Mouse (Mus musculus) cortical plate, adult 2 months (tissue): Measurements from ENCODE around the gene Cep89. TPM values are rescaled to one million over a fixed set of nuclear protein-coding genes. Genes with fewer than 3 reads are reported as not detected.

ENCODE experiments used
- H3K27ac ChIP-seq: fragments of 200-500 bp; 2 replicates; pipeline ENCODE4 v1.5.1; 2012; ENCODE audit warnings: low read length, control low read depth, inconsistent platforms; ENCODE audit not compliant: insufficient read depth
- H3K4me1 ChIP-seq: fragments of 200-500 bp; 2 replicates; pipeline ENCODE4 v1.6.1; 2011; ENCODE audit warnings: low read length; ENCODE audit not compliant: control insufficient read depth, insufficient read depth
- H3K4me3 ChIP-seq: fragments of 200-500 bp; 2 replicates; pipeline ENCODE4 v1.5.1; 2011; ENCODE audit warnings: mild to moderate bottlenecking, low read length, control low read depth; ENCODE audit not compliant: insufficient read depth
- CTCF ChIP-seq: fragments of 200-500 bp; IDR thresholded peaks from 2 replicates; pipeline ENCODE4 v1.5.1; 2011; ENCODE audit warnings: mild to moderate bottlenecking, control low read depth, low read length; ENCODE audit not compliant: insufficient read depth; ENCODE audit errors: extremely low read depth
- POLR2A ChIP-seq: fragments of 200-500 bp; IDR thresholded peaks from 2 replicates; pipeline ENCODE4 v1.6.1; 2011; ENCODE audit warnings: mild to moderate bottlenecking, low read length, control low read depth; ENCODE audit not compliant: insufficient read depth; ENCODE audit errors: extremely low read depth
- polyA plus RNA-seq: library from polyadenylated mRNA; depleted of rRNA; stranded (reverse); fragments of >200 nt; gene quantifications from 2 replicates; pipeline ENCODE4 v1.2.3, GENCODE M21; 2012

Cep89 gene
- polyA plus RNA-seq, 1 experiment = 29.6 TPM

- TF ChIP-seq POLR2A = no peak
- TF ChIP-seq CTCF = no peak
- no peaks in the 10 kb centered on the region for H3K4me1 ChIP-seq
- H3K4me3 ChIP-seq = no peak overlapping the region
- no peak overlapping the region for H3K27ac ChIP-seq
Measured at GRCm38 (mm10) chr7:35382706-35383353, 14.0 kb upstream of the Cep89 start.

GRCm38 (mm10) chr7:35386525-35386952 is 10.3 kb upstream of the Cep89 start:
- H3K4me3 ChIP-seq = no peak overlapping the region
- TF ChIP-seq POLR2A (no peak), CTCF (peak; percentile 31)
- no peak overlapping the region for H3K27ac ChIP-seq
- H3K4me1 ChIP-seq = no peaks in the 10 kb centered on the region

GRCm38 (mm10) chr7:35388694-35389093 is 8.1 kb upstream of the Cep89 start:
- no peak for TF ChIP-seq POLR2A
- TF ChIP-seq CTCF = no peak
- Histone ChIP-seq H3K27ac (no peak overlapping the region), H3K4me3 (no peak overlapping the region), H3K4me1 (no peaks in the 10 kb centered on the region)

DNA sequence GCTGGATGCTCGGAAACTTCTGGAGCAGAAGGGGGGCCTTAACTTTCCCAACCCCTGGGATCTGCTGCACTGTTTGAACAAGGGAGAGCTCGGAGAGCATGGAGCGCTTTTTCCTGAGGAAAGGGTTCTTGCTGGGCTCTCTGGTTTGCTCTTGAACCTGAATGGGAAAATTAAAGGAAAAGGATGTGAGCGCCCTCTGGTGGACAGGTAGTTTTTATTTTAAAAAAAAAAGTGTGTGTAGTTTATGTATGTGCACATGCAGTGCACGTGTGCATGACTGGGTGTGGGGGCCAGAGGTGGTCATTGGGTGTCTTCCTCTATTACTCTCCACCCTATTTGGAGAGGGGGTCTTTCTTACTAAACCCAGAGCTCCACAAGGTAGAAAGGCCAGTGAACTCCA is 3.9 kb upstream of the Cep89 start:
- H3K4me3 ChIP-seq = no peak overlapping the region
- TF ChIP-seq POLR2A = no peak
- peak; percentile 15; the same call in 1 of the 2 replicates for TF ChIP-seq CTCF
- no peak overlapping the region for H3K27ac ChIP-seq
- no peaks in the 10 kb centered on the region for H3K4me1 ChIP-seq

DNA sequence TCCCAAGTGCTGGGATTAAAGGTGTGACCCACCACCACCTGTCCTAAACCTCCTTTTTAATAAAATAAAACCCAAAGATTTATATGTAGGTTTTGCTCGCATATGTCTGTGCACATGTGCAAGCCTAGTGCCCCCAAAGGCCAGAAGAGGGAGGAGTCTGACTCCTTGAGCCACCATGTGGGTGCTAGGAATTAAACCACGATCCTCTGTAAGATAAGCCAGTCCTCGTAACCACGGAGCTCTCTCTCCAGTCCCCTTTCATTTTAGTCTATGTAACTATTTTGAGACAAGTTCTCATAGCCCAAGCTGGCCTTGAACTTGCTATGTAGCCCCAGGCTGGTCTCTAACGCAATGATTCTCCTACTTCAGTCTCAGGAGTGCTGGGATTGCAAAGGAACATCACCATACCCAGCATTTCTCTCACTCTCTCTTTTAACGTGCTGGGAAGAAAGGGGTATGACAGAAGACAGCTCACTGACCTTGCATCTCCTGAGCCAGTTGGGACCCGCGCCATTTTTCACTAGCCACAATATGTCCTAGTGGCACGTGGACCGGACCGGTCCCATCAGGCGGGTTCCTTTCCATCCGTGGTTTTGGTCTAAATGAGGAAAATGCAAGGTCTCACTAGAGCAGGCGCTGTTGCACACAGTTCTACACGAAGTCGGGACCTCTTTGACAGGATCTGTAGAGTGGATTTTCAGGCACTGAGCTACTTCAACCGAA is 940 bp upstream of the Cep89 start:
- Histone ChIP-seq H3K27ac (no peak overlapping the region), H3K4me3 (peak overlapping the region; percentile 79), H3K4me1 (no peaks in the 10 kb centered on the region)
- no peak for TF ChIP-seq POLR2A
- TF ChIP-seq CTCF = no peak

DNA sequence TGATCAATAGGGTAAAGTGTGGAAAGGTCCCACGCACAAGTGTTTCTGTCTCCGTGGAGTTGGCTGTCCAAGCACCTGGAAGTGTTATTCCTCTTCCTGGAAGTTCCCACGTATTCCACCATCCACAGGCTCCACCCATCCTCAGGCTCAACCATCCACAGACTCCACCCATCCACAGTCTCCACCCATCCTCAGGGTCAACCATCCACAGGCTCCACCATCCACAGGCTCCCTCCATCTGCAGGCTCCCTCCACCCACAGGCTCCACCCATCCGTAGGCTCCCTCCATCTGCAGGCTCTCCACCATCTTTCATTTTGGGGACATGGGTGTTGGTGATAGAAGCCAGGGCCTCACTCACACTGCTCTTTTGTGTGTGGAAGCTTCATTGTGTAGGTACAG is 4.3 kb downstream of the Cep89 start:
- no peak overlapping the region for H3K4me3 ChIP-seq
- H3K4me1 ChIP-seq = peaks cover 3% of the 10 kb centered on the region
- H3K27ac ChIP-seq = no peak overlapping the region
- TF ChIP-seq POLR2A (no peak), CTCF (no peak)

DNA sequence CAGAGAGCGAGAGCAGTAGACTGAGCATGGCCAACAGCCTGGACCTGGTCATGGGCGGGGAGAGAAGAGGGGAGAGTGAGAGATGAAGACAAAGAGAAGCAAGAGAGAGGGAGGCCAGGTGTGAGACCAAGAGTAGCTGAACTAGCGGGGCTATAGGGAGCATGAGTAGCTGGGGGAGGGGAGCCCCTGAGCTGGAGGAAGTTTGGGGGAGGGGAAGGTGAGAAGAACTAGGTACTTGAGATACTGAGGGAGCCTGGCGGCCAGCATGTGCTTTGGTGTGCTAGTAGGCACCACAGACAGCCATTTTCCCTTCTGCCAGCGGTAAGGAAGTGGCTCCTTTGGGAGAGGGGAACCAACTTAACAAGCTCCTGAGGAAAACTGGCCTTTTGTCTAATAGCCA is 18.4 kb downstream of the Cep89 start:
- H3K4me3 ChIP-seq = no peak overlapping the region
- no peak for TF ChIP-seq CTCF
- no peak for TF ChIP-seq POLR2A
- no peak overlapping the region for H3K27ac ChIP-seq
- H3K4me1 ChIP-seq = no peaks in the 10 kb centered on the region

- no peak overlapping the region for H3K4me3 ChIP-seq
- H3K27ac ChIP-seq = no peak overlapping the region
- H3K4me1 ChIP-seq = no peaks in the 10 kb centered on the region
- no peak for TF ChIP-seq POLR2A
- TF ChIP-seq CTCF = no peak
Measured at GRCm38 (mm10) chr7:35415801-35416653, 19.2 kb downstream of the Cep89 start.

- no peak overlapping the region for H3K4me3 ChIP-seq
- H3K4me1 ChIP-seq = no peaks in the 10 kb centered on the region
- no peak overlapping the region for H3K27ac ChIP-seq
- no peak for TF ChIP-seq POLR2A
- TF ChIP-seq CTCF = no peak
Measured at GRCm38 (mm10) chr7:35416654-35416948, 19.8 kb downstream of the Cep89 start.

DNA sequence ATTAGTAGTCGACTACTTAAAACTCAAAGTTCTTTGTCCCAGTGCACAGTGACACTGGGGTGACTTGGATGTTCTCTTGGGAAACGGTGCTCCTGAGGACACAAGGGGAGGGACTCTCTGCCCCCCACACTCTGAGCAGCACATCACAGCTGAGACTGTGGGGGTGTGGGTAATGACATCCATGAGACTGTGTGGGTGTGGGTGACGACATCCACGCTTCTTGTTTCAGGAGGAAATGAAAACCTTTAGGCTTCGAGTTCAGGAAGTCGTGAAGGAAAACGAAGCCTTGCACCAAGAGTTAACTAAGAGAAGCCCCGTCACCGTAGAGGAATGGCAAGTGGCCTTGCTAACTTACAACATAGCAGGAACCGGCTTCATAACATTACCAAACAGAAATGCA is 26.2 kb downstream of the Cep89 start:
- no peak overlapping the region for H3K4me3 ChIP-seq
- TF ChIP-seq CTCF (no peak), POLR2A (no peak)
- no peaks in the 10 kb centered on the region for H3K4me1 ChIP-seq
- H3K27ac ChIP-seq = no peak overlapping the region

- Histone ChIP-seq H3K27ac (no peak overlapping the region), H3K4me1 (no peaks in the 10 kb centered on the region), H3K4me3 (no peak overlapping the region)
- no peak for TF ChIP-seq POLR2A
- no peak for TF ChIP-seq CTCF
Measured at GRCm38 (mm10) chr7:35428146-35428545, 31.3 kb downstream of the Cep89 start.
